Mouse (Mus musculus): Measurements from ENCODE around the gene Slc50a1.

- no peak for TF ChIP-seq CTCF (IDR thresholded peaks at IDR 0.05; ENCODE audit: borderline replicate concordance, insufficient read depth, low read length)
- TF ChIP-seq POLR2A (IDR thresholded peaks at IDR 0.05; ENCODE audit: low read depth, low read length) = 0 out of 2 replicates have a peak, but pooled peaks have one; percentile 24
Observed at GRCm38 (mm10) chr3:89299499-89299898, 29.1 kb upstream of the Slc50a1 start.
